Mouse (Mus musculus) cerebellum, adult 9-10 months (tissue): ENCODE measurements at regions not wholly inside any gene's neighbourhood (a gene's known extent, or its start where the extent isn't known, plus 50 kb on each side); places are given as distances from the start of the nearest gene placed in this dataset.

Source experiments
- DNase-seq: peaks from one replicate; pipeline ENCODE4 v3.0.0; 2022

GRCm38 (mm10) chr13:35486125-35486524, 173.5 kb upstream of the Cdyl start:
- no peak for DNase-seq

GRCm38 (mm10) chr13:35499776-35500175, 159.9 kb upstream of the Cdyl start:
- peak; percentile 59 for DNase-seq

DNA sequence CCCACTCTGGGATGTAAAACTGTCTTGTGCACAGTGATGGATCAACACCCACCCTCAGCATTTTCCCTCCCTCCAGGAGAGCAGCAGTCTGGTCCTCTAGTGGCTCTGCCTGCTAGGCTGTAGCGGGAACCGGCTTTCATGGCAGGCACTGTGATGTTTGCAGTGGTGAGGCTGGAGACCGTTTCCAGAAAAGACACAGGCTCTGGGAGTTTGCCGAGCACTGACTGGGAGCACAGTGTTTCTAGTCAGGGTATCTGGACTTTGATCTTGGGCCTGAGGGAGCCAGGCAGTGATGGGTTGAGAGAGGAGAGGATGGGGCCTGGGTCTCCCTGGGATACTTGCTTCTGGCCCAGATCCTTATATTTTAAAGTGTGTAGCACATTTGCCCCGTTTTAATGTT, 158.7 kb upstream of the Cdyl start:
- DNase-seq = no peak

- peak; percentile 86 for DNase-seq
Measured at GRCm38 (mm10) chr13:35501351-35502146, 158.1 kb upstream of the Cdyl start.

GRCm38 (mm10) chr13:35502147-35502522, 157.5 kb upstream of the Cdyl start:
- DNase-seq = peak; percentile 62

DNA sequence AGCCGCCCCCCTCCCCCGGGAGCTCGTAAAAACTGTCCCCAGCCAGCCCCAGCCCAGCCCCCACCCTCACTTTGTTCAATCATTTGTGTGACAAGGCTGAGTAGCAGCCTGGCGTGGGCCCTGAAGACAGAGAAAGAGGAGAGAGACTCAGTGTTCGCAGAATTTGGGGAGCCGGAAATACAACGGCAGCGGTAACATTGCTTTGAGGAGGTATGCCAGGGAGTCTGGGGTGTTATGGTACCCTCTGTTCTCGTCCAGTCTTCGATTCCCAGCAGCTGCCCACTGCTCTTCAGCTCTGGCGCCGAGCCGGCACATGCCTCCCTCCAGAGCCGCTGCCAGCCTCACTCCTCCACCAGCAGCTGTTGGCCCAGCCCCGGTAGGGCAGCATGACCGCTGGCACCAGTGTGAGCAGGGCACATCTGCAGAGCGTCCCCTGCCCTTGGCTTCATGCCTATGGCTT, 156.2 kb upstream of the Cdyl start:
- no peak for DNase-seq

GRCm38 (mm10) chr13:35507195-35507594, 152.4 kb upstream of the Cdyl start:
- DNase-seq = no peak

DNA sequence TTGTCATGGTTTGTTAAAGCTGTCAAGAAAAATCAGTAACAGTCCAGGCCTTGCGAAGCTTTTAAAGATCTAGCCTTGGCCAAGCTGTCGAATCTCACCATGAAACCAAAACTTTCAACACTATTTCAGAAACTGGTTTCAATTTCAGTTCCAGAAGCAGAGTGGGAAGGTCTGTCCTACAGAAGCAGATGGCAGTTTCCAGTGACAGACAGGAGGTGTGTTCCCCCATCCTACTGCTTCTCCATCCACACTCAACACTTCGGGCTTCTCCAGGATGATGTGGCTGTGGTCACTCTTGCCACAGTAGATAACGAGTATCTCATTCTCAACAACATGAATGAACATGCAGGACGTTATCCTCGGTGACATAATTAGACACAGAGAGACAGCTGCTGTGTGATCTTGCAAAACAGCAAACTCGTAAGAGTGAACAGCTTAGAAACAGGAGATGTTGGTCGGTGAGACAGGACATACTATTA, 147.6 kb upstream of the Cdyl start:
- DNase-seq = no peak

DNA sequence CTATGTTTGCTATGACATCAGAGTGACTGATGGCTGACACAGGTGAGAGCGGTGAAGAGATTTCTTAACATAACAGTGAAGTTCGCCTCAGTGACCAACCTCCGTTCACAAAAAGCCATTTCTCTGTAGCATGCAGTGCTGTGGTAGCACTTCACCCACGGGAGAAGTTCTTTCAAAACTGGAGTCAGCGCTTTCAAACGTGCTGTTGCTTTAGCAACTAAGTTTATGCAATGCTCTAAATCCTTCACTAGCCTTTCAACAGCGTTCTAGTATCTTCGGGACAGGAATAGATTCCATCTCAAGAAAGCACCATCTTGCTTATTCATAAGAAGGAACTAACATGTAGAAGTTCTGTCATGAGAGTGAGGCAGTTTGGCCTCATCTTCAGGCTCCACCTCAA, 146.5 kb upstream of the Cdyl start:
- no peak for DNase-seq

DNA sequence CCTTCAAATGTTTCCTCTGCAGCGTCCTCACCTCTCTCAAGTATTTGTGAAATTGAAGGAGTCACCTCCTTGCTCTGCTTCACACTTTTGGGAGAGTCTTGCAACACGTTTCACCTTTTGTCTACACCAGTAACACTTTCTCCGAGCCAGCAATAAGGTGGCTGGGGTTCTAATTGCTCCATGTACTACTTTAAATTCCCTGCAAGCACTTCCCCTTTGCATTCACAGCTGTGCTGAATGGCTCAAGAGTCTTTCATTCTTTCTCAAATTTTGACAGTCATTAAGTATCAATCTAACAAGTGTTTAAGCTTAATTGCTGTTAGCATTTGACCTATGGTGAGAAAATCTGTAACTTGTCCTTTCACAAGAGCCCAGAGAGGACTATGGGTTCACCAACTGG, 144.3 kb upstream of the Cdyl start:
- DNase-seq = no peak

GRCm38 (mm10) chr13:35517692-35518091, 141.9 kb upstream of the Cdyl start:
- DNase-seq = no peak

GRCm38 (mm10) chr13:35522272-35522671, 137.4 kb upstream of the Cdyl start:
- DNase-seq = no peak

DNA sequence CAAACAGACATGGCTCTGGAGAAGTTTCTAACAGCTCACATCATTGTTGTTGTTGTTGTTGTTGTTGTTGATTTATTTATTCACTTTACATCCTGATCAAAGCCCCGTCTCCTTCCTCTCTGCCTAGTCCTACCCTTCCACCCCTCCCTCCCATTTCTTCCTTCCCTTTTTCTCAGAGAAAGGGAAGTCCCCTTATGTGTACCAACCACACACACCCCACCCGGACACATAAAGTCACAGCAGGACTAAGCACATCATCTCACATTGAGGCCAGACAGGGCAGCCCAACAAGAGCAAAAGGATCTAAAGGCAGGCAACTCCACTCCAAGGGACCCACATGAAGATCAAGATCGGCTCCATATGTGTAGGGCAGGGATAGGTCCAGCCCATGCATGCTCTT, 130.1 kb upstream of the Cdyl start:
- DNase-seq = no peak

GRCm38 (mm10) chr13:35537106-35537505, 122.5 kb upstream of the Cdyl start:
- DNase-seq = no peak

DNA sequence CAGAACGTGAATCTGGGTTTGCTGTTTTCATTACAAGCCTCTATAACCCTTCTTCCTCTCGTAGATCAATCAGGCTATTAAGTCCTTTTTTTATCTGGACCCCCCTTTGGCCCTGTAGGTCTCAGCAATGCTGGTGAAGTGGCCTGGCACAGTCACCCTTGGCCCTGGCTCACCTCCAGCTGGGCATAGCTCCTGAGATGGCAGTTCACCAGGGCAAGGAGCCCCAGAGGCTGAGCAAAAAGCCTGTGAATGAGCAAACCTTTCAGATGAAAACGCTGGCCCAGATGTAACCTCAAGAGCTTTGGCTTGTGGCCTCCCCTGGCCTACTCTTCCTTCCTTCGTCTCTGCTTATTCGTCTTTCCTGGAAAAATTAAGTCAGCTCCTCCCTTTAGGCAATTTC, 121.7 kb upstream of the Cdyl start:
- DNase-seq = peak; percentile 58

GRCm38 (mm10) chr13:35540433-35540832, 119.2 kb upstream of the Cdyl start:
- no peak for DNase-seq

GRCm38 (mm10) chr13:35541053-35541452, 118.6 kb upstream of the Cdyl start:
- DNase-seq = no peak

- DNase-seq = no peak
Measured at GRCm38 (mm10) chr13:35564006-35564405, 95.6 kb upstream of the Cdyl start.

DNA sequence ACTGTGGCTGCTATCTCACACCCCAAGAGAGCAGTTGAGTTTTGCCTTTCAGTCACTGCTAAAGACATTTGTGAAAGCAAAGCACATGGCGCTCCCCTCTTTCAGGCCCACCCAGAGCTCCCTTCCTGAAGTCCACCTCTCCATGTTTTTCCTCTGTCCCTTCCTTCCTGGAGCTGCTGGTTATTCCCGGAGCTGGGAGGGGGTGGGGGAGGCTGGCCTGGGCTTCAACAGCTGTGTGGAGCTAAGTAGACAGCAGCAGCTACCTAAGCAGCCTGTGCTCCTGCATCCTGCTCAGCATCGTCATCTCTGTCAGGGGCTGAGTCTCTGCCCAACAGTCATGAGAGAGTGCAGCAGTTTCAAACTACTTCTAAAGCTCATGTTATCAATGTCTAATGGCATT, 78.0 kb upstream of the Cdyl start:
- no peak for DNase-seq

GRCm38 (mm10) chr13:35598003-35598402, 61.6 kb upstream of the Cdyl start:
- DNase-seq = no peak

DNA sequence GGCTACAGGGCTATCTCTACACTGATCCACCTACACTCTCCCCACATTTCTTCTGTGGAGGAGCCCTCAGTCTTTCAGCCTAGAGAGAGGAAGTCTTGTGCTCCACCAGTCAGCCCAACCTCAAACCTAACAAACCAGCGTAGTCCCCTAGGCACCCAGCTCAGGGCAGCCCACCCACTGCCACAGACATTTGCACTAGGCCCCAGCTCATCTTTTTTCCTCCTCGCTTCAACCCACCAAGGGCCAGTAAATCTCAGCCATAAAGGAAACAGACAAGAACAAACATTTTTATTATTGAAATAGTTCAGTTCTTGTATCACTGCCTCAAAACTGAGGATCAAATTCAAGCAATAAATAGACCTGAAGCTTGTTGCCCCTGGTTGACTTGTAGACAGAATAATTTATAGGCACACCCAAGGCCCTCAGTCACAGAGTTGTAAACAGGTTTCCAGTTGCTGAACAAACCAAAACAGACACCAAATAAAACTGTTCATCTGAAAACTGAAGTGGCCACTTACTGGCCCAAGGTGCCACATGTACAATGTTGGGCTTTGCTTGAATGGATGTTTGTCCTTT, 58.0 kb upstream of the Cdyl start:
- DNase-seq = no peak

DNA sequence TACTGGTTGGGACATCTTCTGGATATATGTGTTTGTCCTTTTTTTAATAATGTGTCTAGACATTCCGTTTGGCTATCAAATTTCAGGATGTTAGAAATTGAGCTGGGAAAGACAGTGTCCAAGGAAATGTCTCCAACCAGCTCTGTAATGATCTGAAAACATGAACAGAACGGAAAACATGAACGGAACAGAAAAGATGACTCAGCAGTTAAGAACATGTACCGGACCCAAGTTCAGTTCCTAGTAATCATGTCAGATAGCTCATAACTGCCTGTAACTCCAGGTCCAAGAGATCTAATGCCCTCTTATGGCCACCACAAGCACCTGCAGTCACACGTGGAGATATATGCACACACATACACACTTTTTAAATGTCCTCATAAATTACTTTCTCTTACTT, 56.6 kb upstream of the Cdyl start:
- no peak for DNase-seq

- DNase-seq = peak; percentile 5
Measured at GRCm38 (mm10) chr13:35604061-35604460, 55.6 kb upstream of the Cdyl start.

DNA sequence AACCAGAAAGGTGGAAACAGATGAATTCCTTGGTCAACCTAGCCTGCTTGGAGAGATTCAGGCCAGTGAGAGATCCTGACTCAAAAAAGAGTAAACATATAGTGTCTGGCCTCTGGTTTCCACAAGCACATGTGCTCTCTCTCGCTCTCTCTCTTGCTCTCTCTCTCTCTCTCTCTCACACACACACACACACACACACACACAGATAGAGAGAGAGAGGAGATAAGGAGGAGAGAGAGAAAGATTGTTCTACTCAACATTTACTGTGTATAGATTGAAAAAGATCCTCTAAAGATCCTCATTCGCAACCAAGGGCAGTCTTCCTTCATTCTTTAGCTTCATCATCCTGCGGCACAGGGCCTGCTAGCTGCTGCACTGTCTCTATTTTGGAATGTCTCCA, 54.9 kb upstream of the Cdyl start:
- DNase-seq = no peak
